Mouse (Mus musculus) lung, embryonic 16.5 days (tissue): ENCODE results near the gene Hoxc5. TPM values are rescaled to one million over a fixed set of nuclear protein-coding genes. Genes with fewer than 3 reads are reported as not detected.

Experiments used
- ATAC-seq: fragments of 200-750 bp; cut with Nextera tagmentation; 2 replicates; pipeline ENCODE4 v1.8.0; 2017; ENCODE audit warnings: low read depth, mild to moderate bottlenecking, moderate library complexity
- H3K27ac ChIP-seq: fragments of 300-500 bp; sonication (generic); 2 replicates; pipeline ENCODE4 v1.5.1; 2014; ENCODE audit warnings: mild to moderate bottlenecking, control low read depth, low read length
- H3K27me3 ChIP-seq: fragments of 300-500 bp; sonication (generic); 2 replicates; pipeline ENCODE4 v1.6.1; 2014; ENCODE audit warnings: low read depth, low read length, mixed read lengths; ENCODE audit not compliant: control insufficient read depth, insufficient read depth
- H3K36me3 ChIP-seq: fragments of 300-500 bp; sonication (generic); 2 replicates; pipeline ENCODE4 v1.6.1; 2014; ENCODE audit warnings: low read length; ENCODE audit not compliant: control insufficient read depth, insufficient read depth
- H3K4me1 ChIP-seq: fragments of 300-500 bp; sonication (generic); replicated peaks from 2 replicates; pipeline ENCODE4 v1.6.1; 2014; ENCODE audit warnings: low read length, mixed read lengths; ENCODE audit not compliant: control insufficient read depth, insufficient read depth
- H3K4me2 ChIP-seq: fragments of 300-500 bp; sonication (generic); 2 replicates; pipeline ENCODE4 v1.6.1; 2014; ENCODE audit warnings: low read depth, low read length, control low read depth
- H3K4me3 ChIP-seq: fragments of 300-500 bp; sonication (generic); 2 replicates; pipeline ENCODE4 v1.5.1; 2014; ENCODE audit warnings: mild to moderate bottlenecking, low read length, control low read depth
- H3K9ac ChIP-seq: fragments of 300-500 bp; sonication (generic); 2 replicates; pipeline ENCODE4 v1.6.1; 2014; ENCODE audit warnings: low read length, control low read depth
- H3K9me3 ChIP-seq: fragments of 300-500 bp; sonication (generic); 2 replicates; pipeline ENCODE4 v1.6.1; 2016; ENCODE audit warnings: low read length; ENCODE audit not compliant: control insufficient read depth
- WGBS: fragments of 180-500 bp; shearing (Covaris S2); extraction: QIAGEN DNeasy Blood & Tissue Kit; methylation state at CpG from one replicate; pipeline ENCODE4 v1.1.7; 2014; 5-methylcytosine and 5-hydroxymethylcytosine counted together
- polyA plus RNA-seq: library from polyadenylated mRNA; unstranded; fragments of >200 nt; fragmentation: Nextera tagmentation; extraction: Ambion mirVana; gene quantifications from 2 replicates; pipeline ENCODE4 v1.2.1, GENCODE M21; 2015

Hoxc5 gene
- polyA plus RNA-seq, 1 experiment from 2014 or later: 0.31 TPM

DNA sequence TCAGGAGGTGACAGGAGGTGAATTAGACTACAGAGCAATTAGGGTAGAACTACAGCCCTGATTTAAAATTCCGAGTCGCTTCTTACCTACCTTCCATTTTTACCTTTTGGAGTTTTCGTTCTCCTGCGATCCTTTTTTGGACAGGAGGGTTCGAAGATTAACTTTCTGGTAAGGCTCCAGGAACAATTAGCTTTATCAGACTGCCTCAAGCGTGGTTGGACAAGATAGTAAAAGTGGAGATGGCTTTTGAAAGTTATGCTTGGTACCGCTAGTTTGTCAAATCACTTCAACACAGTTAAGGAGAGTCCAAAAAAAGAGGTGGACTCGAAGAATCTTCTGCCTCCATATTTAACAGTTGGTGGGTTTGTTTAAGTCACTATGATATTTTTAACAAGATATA, 54.3 kb downstream of the Hoxc5 start:
- no peak overlapping the region for H3K27ac ChIP-seq
- H3K9ac ChIP-seq: no peak overlapping the region
- no peaks in the 10 kb centered on the region for H3K9me3 ChIP-seq
- no peaks in the 10 kb centered on the region for H3K36me3 ChIP-seq
- no peaks in the 10 kb centered on the region for H3K4me1 ChIP-seq
- no peak for ATAC-seq
- H3K27me3 ChIP-seq: peaks cover 93% of the 10 kb centered on the region
- no peak overlapping the region for H3K4me3 ChIP-seq
- no peak overlapping the region for H3K4me2 ChIP-seq
- 8% methylated on average over 8 of the region's 8 CpGs for WGBS

- Histone ChIP-seq H3K9me3 (no peaks in the 10 kb centered on the region), H3K36me3 (no peaks in the 10 kb centered on the region), H3K4me2 (no peak overlapping the region), H3K4me3 (no peak overlapping the region), H3K9ac (no peak overlapping the region), H3K4me1 (no peaks in the 10 kb centered on the region), H3K27ac (no peak overlapping the region), H3K27me3 (peaks cover 91% of the 10 kb centered on the region)
- no peak for ATAC-seq
- 2% methylated on average over 2 of the region's 2 CpGs for WGBS
Measured at GRCm38 (mm10) chr15:103024131-103024530, 56.9 kb downstream of the Hoxc5 start.

DNA sequence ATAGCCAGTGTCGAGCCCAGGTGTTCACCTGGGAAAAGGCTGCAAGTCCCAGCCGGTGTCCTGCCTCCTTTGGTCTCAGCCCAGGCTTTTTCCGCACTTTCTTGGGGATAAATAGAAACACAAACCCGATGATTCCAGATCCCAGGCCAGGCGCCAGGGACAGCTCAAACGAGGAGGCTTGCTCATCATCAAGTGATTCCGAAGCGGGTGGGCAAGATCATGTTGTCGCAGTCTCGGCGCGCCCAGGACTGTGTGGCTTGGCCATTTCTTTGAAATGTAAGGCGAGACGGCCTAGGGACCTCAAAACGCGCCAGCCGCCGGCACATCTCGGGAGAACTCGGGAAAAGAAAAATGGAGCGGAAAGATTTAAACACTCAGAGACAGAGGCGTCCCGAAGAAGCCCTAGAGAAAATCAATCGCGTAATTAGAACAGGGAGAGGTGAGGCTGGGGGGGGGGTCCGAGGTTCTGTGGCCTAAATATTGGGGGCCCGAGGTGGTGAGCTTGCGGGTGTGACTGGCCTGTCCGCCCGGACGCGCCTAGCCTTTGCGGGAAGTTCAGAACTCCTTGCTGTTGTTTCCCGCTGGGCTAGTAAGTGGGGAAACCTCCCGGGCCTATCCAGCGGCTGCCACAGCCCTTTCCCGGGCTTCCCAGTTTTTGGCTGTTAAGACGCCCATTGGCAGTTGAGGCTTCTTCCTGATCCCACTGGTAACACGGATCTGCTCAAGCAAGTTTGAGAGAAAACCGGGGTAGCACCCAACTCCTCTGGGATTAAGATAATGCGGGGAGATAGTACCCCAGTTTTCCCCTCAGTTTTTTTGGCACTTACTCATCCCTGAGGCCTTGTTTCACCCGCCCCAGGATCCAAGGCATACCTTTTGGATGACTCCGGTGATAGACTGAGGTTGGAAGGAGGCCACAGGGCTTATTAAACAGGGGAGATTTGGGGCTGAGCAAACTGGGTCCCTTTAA, 60.3 kb downstream of the Hoxc5 start:
- Histone ChIP-seq H3K36me3 (no peaks in the 10 kb centered on the region), H3K27me3 (peaks cover 87% of the 10 kb centered on the region), H3K27ac (no peak overlapping the region), H3K4me3 (no peak overlapping the region), H3K9ac (no peak overlapping the region), H3K4me1 (no peaks in the 10 kb centered on the region), H3K9me3 (no peaks in the 10 kb centered on the region), H3K4me2 (no peak overlapping the region)
- no peak for ATAC-seq
- 8% methylated on average over 43 of the region's 43 CpGs for WGBS

GRCm38 (mm10) chr15:103028916-103029512, 61.8 kb downstream of the Hoxc5 start:
- no peak overlapping the region for H3K4me2 ChIP-seq
- H3K4me1 ChIP-seq: no peaks in the 10 kb centered on the region
- no peak overlapping the region for H3K27ac ChIP-seq
- no peak for ATAC-seq
- peaks cover 86% of the 10 kb centered on the region for H3K27me3 ChIP-seq
- no peaks in the 10 kb centered on the region for H3K9me3 ChIP-seq
- H3K9ac ChIP-seq: no peak overlapping the region
- 37% methylated on average over 9 of the region's 9 CpGs for WGBS
- H3K4me3 ChIP-seq: no peak overlapping the region
- no peaks in the 10 kb centered on the region for H3K36me3 ChIP-seq

- H3K9me3 ChIP-seq: no peaks in the 10 kb centered on the region
- H3K9ac ChIP-seq: no peak overlapping the region
- WGBS: 21% methylated on average over 8 of the region's 8 CpGs
- no peak overlapping the region for H3K4me3 ChIP-seq
- H3K4me1 ChIP-seq: no peaks in the 10 kb centered on the region
- no peak overlapping the region for H3K27ac ChIP-seq
- no peaks in the 10 kb centered on the region for H3K36me3 ChIP-seq
- H3K27me3 ChIP-seq: peaks cover 87% of the 10 kb centered on the region
- ATAC-seq: no peak
- H3K4me2 ChIP-seq: no peak overlapping the region
Measured at GRCm38 (mm10) chr15:103030142-103030541, 62.9 kb downstream of the Hoxc5 start.

DNA sequence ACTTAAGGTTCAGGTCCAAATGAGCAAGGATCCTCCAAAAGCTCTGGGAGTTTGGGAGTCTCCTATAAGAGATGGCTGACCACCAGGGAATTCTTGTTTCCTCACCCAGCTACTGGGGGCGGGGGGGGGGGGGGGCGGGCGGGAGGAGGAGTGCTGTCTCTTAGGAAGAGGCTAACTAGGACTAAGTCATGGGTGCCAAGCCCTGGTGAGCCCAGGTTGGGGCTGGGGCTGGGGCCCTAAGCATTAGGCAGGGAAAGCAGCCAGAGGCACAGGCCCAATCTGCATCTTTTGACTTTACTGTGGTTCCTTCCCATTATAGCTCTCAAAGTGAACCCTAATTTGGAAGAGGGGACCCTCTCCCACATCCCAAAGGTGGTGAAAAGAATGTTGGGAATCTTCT, 64.9 kb downstream of the Hoxc5 start:
- WGBS: no CpG with 5 or more reads among the region's 3 CpGs
- Histone ChIP-seq H3K4me3 (no peak overlapping the region), H3K27ac (no peak overlapping the region), H3K36me3 (no peaks in the 10 kb centered on the region), H3K4me2 (no peak overlapping the region), H3K4me1 (0 out of 2 replicates have a peak, but pooled peaks cover 2% of the 10 kb centered on the region), H3K9ac (no peak overlapping the region), H3K27me3 (peaks cover 88% of the 10 kb centered on the region), H3K9me3 (no peaks in the 10 kb centered on the region)
- no peak for ATAC-seq

GRCm38 (mm10) chr15:103032646-103033575, 65.7 kb downstream of the Hoxc5 start:
- H3K36me3 ChIP-seq: no peaks in the 10 kb centered on the region
- H3K27ac ChIP-seq: no peak overlapping the region
- H3K9me3 ChIP-seq: no peaks in the 10 kb centered on the region
- no peak overlapping the region for H3K9ac ChIP-seq
- H3K4me1 ChIP-seq: 0 out of 2 replicates have a peak, but pooled peaks cover 2% of the 10 kb centered on the region
- H3K4me3 ChIP-seq: no peak overlapping the region
- H3K4me2 ChIP-seq: no peak overlapping the region
- 5% methylated on average over 26 of the region's 26 CpGs for WGBS
- peaks cover 90% of the 10 kb centered on the region for H3K27me3 ChIP-seq
- no peak for ATAC-seq

DNA sequence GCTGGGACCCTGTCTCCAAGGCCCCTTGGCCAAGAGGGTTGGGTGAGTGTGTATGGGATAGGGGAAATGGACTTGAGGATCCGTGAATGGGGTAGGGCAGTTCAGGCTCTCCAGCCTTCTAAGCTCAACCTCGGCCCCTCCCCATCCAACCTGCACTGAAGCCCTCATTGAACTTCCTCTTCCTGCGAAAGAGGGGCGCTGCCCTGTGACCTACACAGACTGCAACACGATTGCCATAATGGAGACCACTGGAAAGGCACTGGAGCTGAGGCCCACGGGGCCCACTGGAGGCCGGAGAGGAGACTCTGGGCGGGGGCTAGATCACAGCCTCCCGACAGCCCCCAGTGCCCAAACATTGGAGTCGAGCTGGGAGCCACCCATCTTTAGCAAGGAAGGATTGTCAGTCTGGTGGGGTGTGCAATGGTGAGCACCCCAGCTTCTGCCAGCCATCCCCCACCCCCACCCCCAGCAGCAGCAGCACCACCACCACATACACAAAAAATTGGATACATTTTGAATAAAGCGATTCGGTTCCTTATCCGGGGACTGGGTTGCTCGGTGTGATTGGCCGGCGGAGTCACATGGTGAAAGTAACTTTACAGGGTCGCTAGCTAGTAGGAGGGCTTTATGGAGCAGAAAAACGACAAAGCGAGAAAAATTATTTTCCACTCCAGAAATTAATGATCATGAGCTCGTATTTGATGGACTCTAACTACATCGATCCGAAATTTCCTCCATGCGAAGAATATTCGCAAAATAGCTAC, 67.0 kb downstream of the Hoxc5 start:
- Histone ChIP-seq H3K27me3 (peaks cover 90% of the 10 kb centered on the region), H3K4me1 (0 out of 2 replicates have a peak, but pooled peaks cover 2% of the 10 kb centered on the region), H3K9me3 (no peaks in the 10 kb centered on the region), H3K4me2 (peak overlapping the region; percentile 67), H3K4me3 (peak overlapping the region; percentile 52), H3K36me3 (no peaks in the 10 kb centered on the region), H3K9ac (peak overlapping the region; percentile 57), H3K27ac (no peak overlapping the region)
- ATAC-seq: peak; percentile 62; the same call in 1 of the 2 replicates
- WGBS: 2% methylated on average over 24 of the region's 24 CpGs
